Mouse (Mus musculus) liver, embryonic 11.5 days (tissue): Measurements from ENCODE around the gene Arhgef7. TPM values are rescaled to one million over a fixed set of nuclear protein-coding genes. Genes with fewer than 3 reads are reported as not detected.

Experiments
- ATAC-seq: fragments of 200-750 bp; cut with Nextera tagmentation; replicated peaks from 2 replicates; pipeline ENCODE4 v1.8.0; 2017; ENCODE audit warnings: moderate number of reproducible peaks, mild to moderate bottlenecking, moderate TSS enrichment, moderate library complexity; ENCODE audit not compliant: low FRiP score
- DNase-seq: peaks from one replicate; pipeline ENCODE4 v3.0.0-alpha.2; 2017; ENCODE audit warnings: low spot score
- H3K27ac ChIP-seq: fragments of 300-500 bp; sonication (generic); 2 replicates; pipeline ENCODE4 v1.5.1; 2014; ENCODE audit warnings: mild to moderate bottlenecking, low read depth, low read length, control low read depth
- H3K27me3 ChIP-seq: fragments of 300-500 bp; sonication (generic); replicated peaks from 2 replicates; pipeline ENCODE4 v1.6.1; 2014; ENCODE audit warnings: low read length, mixed read lengths; ENCODE audit not compliant: control insufficient read depth, insufficient read depth
- H3K36me3 ChIP-seq: fragments of 300-500 bp; sonication (generic); 2 replicates; pipeline ENCODE4 v1.6.1; 2014; ENCODE audit warnings: mild to moderate bottlenecking, low read length, moderate library complexity, mixed read lengths; ENCODE audit not compliant: control insufficient read depth, insufficient read depth
- H3K4me1 ChIP-seq: fragments of 300-500 bp; sonication (generic); replicated peaks from 2 replicates; pipeline ENCODE4 v1.6.1; 2014; ENCODE audit warnings: low read length, mixed read lengths; ENCODE audit not compliant: control insufficient read depth, insufficient read depth
- H3K4me2 ChIP-seq: fragments of 300-500 bp; sonication (generic); 2 replicates; pipeline ENCODE4 v1.6.1; 2014; ENCODE audit warnings: mild to moderate bottlenecking, control low read depth, moderate library complexity
- H3K4me3 ChIP-seq: fragments of 300-500 bp; sonication (generic); 2 replicates; pipeline ENCODE4 v1.5.1; 2014; ENCODE audit warnings: low read depth, low read length, control low read depth
- H3K9ac ChIP-seq: fragments of 300-500 bp; sonication (generic); 2 replicates; pipeline ENCODE4 v1.6.1; 2014; ENCODE audit warnings: low read depth, low read length, control low read depth
- H3K9me3 ChIP-seq: fragments of 300-500 bp; sonication (generic); 2 replicates; pipeline ENCODE4 v1.6.1; 2016; ENCODE audit warnings: low read length, inconsistent platforms, mixed read lengths; ENCODE audit not compliant: control insufficient read depth
- WGBS: fragments of 180-500 bp; shearing (Covaris S2); extraction: QIAGEN DNeasy Blood & Tissue Kit; methylation state at CpG from one replicate; pipeline ENCODE4 v1.1.7; 2014; 5-methylcytosine and 5-hydroxymethylcytosine counted together
- polyA plus RNA-seq: library from polyadenylated mRNA; unstranded; fragments of >200 nt; fragmentation: Nextera tagmentation; extraction: Ambion mirVana; gene quantifications from 2 replicates; pipeline ENCODE4 v1.2.1, GENCODE M21; 2014

Arhgef7 gene
- polyA plus RNA-seq, 1 experiment from 2014 or later = 31.1 TPM

- Histone ChIP-seq H3K27ac (no peak overlapping the region), H3K4me1 (no peaks in the 10 kb centered on the region), H3K9me3 (no peaks in the 10 kb centered on the region), H3K27me3 (no peaks in the 10 kb centered on the region), H3K4me2 (no peak overlapping the region), H3K9ac (no peak overlapping the region), H3K36me3 (peaks cover 34% of the 10 kb centered on the region), H3K4me3 (no peak overlapping the region)
- no peak for ATAC-seq
- WGBS = 93% methylated on average over 14 of the region's 14 CpGs
- DNase-seq = no peak
Measured at GRCm38 (mm10) chr8:11821451-11822206, 94.1 kb downstream of the Arhgef7 start.

- no peaks in the 10 kb centered on the region for H3K27me3 ChIP-seq
- DNase-seq (no peak), ATAC-seq (no peak)
- no peaks in the 10 kb centered on the region for H3K4me1 ChIP-seq
- no peak overlapping the region for H3K9ac ChIP-seq
- H3K4me3 ChIP-seq = no peak overlapping the region
- H3K36me3 ChIP-seq = peaks cover 31% of the 10 kb centered on the region
- WGBS = 80% methylated on average over 9 of the region's 9 CpGs
- H3K9me3 ChIP-seq = no peaks in the 10 kb centered on the region
- H3K27ac ChIP-seq = no peak overlapping the region
- H3K4me2 ChIP-seq = no peak overlapping the region
Measured at GRCm38 (mm10) chr8:11822550-11823060, 95.1 kb downstream of the Arhgef7 start.

GRCm38 (mm10) chr8:11825756-11826155 is 98.2 kb downstream of the Arhgef7 start:
- Histone ChIP-seq H3K27me3 (no peaks in the 10 kb centered on the region), H3K4me2 (no peak overlapping the region), H3K9me3 (no peaks in the 10 kb centered on the region), H3K36me3 (peaks cover 14% of the 10 kb centered on the region), H3K4me3 (no peak overlapping the region), H3K4me1 (0 out of 2 replicates have a peak, but pooled peaks cover 2% of the 10 kb centered on the region), H3K9ac (no peak overlapping the region), H3K27ac (no peak overlapping the region)
- ATAC-seq (no peak), DNase-seq (no peak)
- 70% methylated on average over 3 of the region's 3 CpGs for WGBS

GRCm38 (mm10) chr8:11827312-11827711 is 99.8 kb downstream of the Arhgef7 start:
- Histone ChIP-seq H3K9me3 (no peaks in the 10 kb centered on the region), H3K4me3 (no peak overlapping the region), H3K9ac (no peak overlapping the region), H3K27ac (no peak overlapping the region), H3K27me3 (no peaks in the 10 kb centered on the region), H3K4me1 (0 out of 2 replicates have a peak, but pooled peaks cover 4% of the 10 kb centered on the region), H3K4me2 (no peak overlapping the region), H3K36me3 (peaks cover 14% of the 10 kb centered on the region)
- 91% methylated on average over 3 of the region's 3 CpGs for WGBS
- no peak for ATAC-seq
- DNase-seq = no peak

GRCm38 (mm10) chr8:11830214-11831046 is 102.9 kb downstream of the Arhgef7 start:
- peaks cover 20% of the 10 kb centered on the region for H3K36me3 ChIP-seq
- no peak for ATAC-seq
- DNase-seq = no peak
- no peak overlapping the region for H3K4me2 ChIP-seq
- H3K4me3 ChIP-seq = no peak overlapping the region
- H3K27ac ChIP-seq = no peak overlapping the region
- no peak overlapping the region for H3K9ac ChIP-seq
- 84% methylated on average over 16 of the region's 16 CpGs for WGBS
- H3K27me3 ChIP-seq = no peaks in the 10 kb centered on the region
- 0 out of 2 replicates have a peak, but pooled peaks cover 4% of the 10 kb centered on the region for H3K4me1 ChIP-seq
- no peaks in the 10 kb centered on the region for H3K9me3 ChIP-seq

- H3K9me3 ChIP-seq = no peaks in the 10 kb centered on the region
- DNase-seq (no peak), ATAC-seq (no peak)
- no peak overlapping the region for H3K27ac ChIP-seq
- WGBS = 82% methylated on average over 10 of the region's 10 CpGs
- 0 out of 2 replicates have a peak, but pooled peaks cover 4% of the 10 kb centered on the region for H3K4me1 ChIP-seq
- H3K4me2 ChIP-seq = no peak overlapping the region
- peaks cover 20% of the 10 kb centered on the region for H3K36me3 ChIP-seq
- no peak overlapping the region for H3K4me3 ChIP-seq
- H3K27me3 ChIP-seq = no peaks in the 10 kb centered on the region
- no peak overlapping the region for H3K9ac ChIP-seq
Measured at GRCm38 (mm10) chr8:11831174-11831573, 103.7 kb downstream of the Arhgef7 start.

GRCm38 (mm10) chr8:11831939-11832338 is 104.4 kb downstream of the Arhgef7 start:
- H3K4me3 ChIP-seq = no peak overlapping the region
- H3K9ac ChIP-seq = no peak overlapping the region
- H3K27ac ChIP-seq = no peak overlapping the region
- DNase-seq = no peak
- peaks cover 20% of the 10 kb centered on the region for H3K36me3 ChIP-seq
- no peaks in the 10 kb centered on the region for H3K9me3 ChIP-seq
- ATAC-seq = no peak
- H3K27me3 ChIP-seq = no peaks in the 10 kb centered on the region
- H3K4me1 ChIP-seq = 0 out of 2 replicates have a peak, but pooled peaks cover 4% of the 10 kb centered on the region
- H3K4me2 ChIP-seq = no peak overlapping the region
- 58% methylated on average over 5 of the region's 5 CpGs for WGBS

GRCm38 (mm10) chr8:11833157-11833556 is 105.6 kb downstream of the Arhgef7 start:
- Histone ChIP-seq H3K9ac (no peak overlapping the region), H3K4me3 (no peak overlapping the region), H3K36me3 (peaks cover 20% of the 10 kb centered on the region), H3K27ac (no peak overlapping the region), H3K9me3 (no peaks in the 10 kb centered on the region), H3K4me2 (no peak overlapping the region), H3K27me3 (no peaks in the 10 kb centered on the region), H3K4me1 (0 out of 2 replicates have a peak, but pooled peaks cover 4% of the 10 kb centered on the region)
- no peak for ATAC-seq
- WGBS = 93% methylated on average over 4 of the region's 4 CpGs
- no peak for DNase-seq
